In the genomic region with DNA sequence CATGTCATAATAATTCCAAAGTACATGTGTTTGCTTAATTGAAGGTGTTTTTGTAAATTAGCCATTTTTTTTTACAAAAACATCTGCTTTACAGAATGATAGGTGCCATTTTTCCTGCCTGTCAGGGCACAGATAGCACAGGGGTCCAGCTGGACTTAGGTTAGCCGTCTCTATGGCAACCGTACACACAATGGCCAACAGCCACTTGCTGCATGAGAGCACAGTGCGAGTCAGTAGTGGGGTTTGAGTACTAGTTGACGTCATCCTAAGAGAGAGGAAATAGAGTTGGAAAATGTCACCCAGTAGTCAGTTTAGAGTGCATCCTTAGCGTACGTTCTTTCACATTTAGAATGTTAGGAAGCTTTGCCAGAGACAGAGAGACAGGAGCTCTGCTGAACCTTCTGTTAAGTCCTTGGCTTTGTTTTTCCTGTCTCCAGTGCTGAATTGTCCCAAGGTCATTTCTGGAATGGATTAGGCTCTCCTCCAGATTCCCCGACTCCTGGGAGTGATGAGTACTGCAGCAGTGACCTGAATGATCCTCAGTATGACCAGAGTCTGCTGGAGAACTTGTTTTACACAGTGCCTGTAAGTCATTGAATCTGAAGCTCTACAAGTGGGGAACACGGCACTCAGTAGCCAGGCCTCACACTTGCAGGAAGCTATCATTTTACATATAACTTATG, we compare ENCODE assay signal across 11 mouse cellular contexts. TPM values are rescaled to one million over a fixed set of nuclear protein-coding genes. Genes with fewer than 3 reads are reported as not detected.
DNase-seq lines count a peak whose midpoint lies in the region; ATAC-seq and TF ChIP-seq lines count a peak whose summit lies in the region.
"Had no signal": no experiment of that assay in that cellular context is flagged by ENCODE, and none has a peak within 500 bp of the region (broad histone marks: within the 10 kb centered on the region; RNA-seq: fewer than 3 reads in every experiment).

No protein-coding gene starts in this region.

- H3K36me3 ChIP-seq in lung, embryonic 14.5 days (ENCODE audit: insufficient read depth), result peaks cover 64% of the 10 kb centered on the region
- H3K36me3 ChIP-seq in intestine, embryonic 16.5 days (ENCODE audit: control insufficient read depth, insufficient read depth, low read length), result no peaks in the 10 kb centered on the region

- peak; percentile 4 to 6 for DNase-seq in cerebellum, postnatal 10 days
- DNase-seq in cerebellum, adult 2 months, result no peak
- peak; percentile 4 for DNase-seq in lung, embryonic 14.5 days
- no peak for DNase-seq in lung, adult 2 months
- peak; percentile 21 to 40 for DNase-seq in heart, adult 9 months (ENCODE audit: low spot score in 2 of 2)
- peak; percentile 50 for DNase-seq in mesoderm, embryonic 11.5 days (ENCODE audit: low read depth, low spot score)
- no peak for DNase-seq in liver
- DNase-seq: B cell, adult 2 months; liver, embryonic 13.5 days had no signal

- H3K4me1 ChIP-seq in cerebellum, adult 2 months (ENCODE audit: control insufficient read depth, insufficient read depth, low read length), result no peaks in the 10 kb centered on the region
- no peaks in the 10 kb centered on the region for H3K4me1 ChIP-seq in lung, embryonic 14.5 days (ENCODE audit: insufficient read depth)
- no peaks in the 10 kb centered on the region for H3K4me1 ChIP-seq in lung, adult 2 months (ENCODE audit: control insufficient read depth, insufficient read depth, low read length)
- H3K4me1 ChIP-seq in intestine, embryonic 16.5 days (ENCODE audit: control insufficient read depth, insufficient read depth, low read length), result no peaks in the 10 kb centered on the region
- H3K4me1 ChIP-seq: embryonic facial prominence, embryonic 15.5 days; liver, embryonic 13.5 days had no signal

- TF ChIP-seq CTCF in cerebellum, adult 2 months (IDR thresholded peaks at IDR 0.05; ENCODE audit: borderline replicate concordance, insufficient read depth, low read depth, low read length), result no peak
- TF ChIP-seq CTCF in lung, embryonic 14.5 days (IDR thresholded peaks at IDR 0.05; ENCODE audit: low read depth), result no peak
- TF ChIP-seq CTCF in lung, adult 2 months (IDR thresholded peaks at IDR 0.05; ENCODE audit: insufficient read depth, low read length), result no peak

- H3K27ac ChIP-seq in cerebellum, adult 2 months (ENCODE audit: insufficient read depth, low read length), result no peak overlapping the region
- H3K27ac ChIP-seq in lung, embryonic 14.5 days (ENCODE audit: low read depth), result no peak overlapping the region
- H3K27ac ChIP-seq in intestine, embryonic 16.5 days (ENCODE audit: low read length), result no peak overlapping the region
- H3K27ac ChIP-seq: embryonic facial prominence, embryonic 15.5 days; liver, embryonic 13.5 days had no signal

- no peak for TF ChIP-seq POLR2A in cerebellum, adult 2 months (IDR thresholded peaks at IDR 0.05; ENCODE audit: borderline replicate concordance, insufficient read depth, low read length)
- TF ChIP-seq POLR2A in lung, adult 2 months (IDR thresholded peaks at IDR 0.05; ENCODE audit: borderline replicate concordance, extremely low read depth, low read depth, low read length), result no peak

- no peaks in the 10 kb centered on the region for H3K9me3 ChIP-seq in lung, embryonic 14.5 days (ENCODE audit: low read depth, low read length)
- no peaks in the 10 kb centered on the region for H3K9me3 ChIP-seq in intestine, embryonic 16.5 days (ENCODE audit: control insufficient read depth, low read length)
- H3K9me3 ChIP-seq: embryonic facial prominence, embryonic 15.5 days; liver, embryonic 13.5 days had no signal

- H3K27me3 ChIP-seq in cerebellum, adult 2 months (ENCODE audit: control insufficient read depth, insufficient read depth, low read length), result no peaks in the 10 kb centered on the region
- no peaks in the 10 kb centered on the region for H3K27me3 ChIP-seq in lung, embryonic 14.5 days (ENCODE audit: insufficient read depth, low read length)
- no peaks in the 10 kb centered on the region for H3K27me3 ChIP-seq in intestine, embryonic 16.5 days (replicated peaks; ENCODE audit: control insufficient read depth, insufficient read depth, low read length)
- H3K27me3 ChIP-seq: embryonic facial prominence, embryonic 15.5 days; liver, embryonic 13.5 days had no signal

- ATAC-seq in lung, embryonic 14.5 days (ENCODE audit: insufficient read depth), result no peak
- ATAC-seq in intestine, embryonic 16.5 days, result no peak

- H3K9ac ChIP-seq in lung, embryonic 14.5 days, result no peak overlapping the region
- H3K9ac ChIP-seq in intestine, embryonic 16.5 days (ENCODE audit: low read depth, low read length), result no peak overlapping the region
- H3K9ac ChIP-seq: embryonic facial prominence, embryonic 15.5 days; liver, embryonic 13.5 days had no signal

- no peak overlapping the region for H3K4me3 ChIP-seq in cerebellum, adult 2 months (replicated peaks; ENCODE audit: insufficient read depth, low read depth, low read length)
- H3K4me3 ChIP-seq in lung, embryonic 14.5 days (ENCODE audit: low read depth, low read length), result no peak overlapping the region
- no peak overlapping the region for H3K4me3 ChIP-seq in lung, adult 2 months (replicated peaks; ENCODE audit: extremely low read depth, low read depth, low read length)
- H3K4me3 ChIP-seq in intestine, embryonic 16.5 days (ENCODE audit: low read length), result no peak overlapping the region
- H3K4me3 ChIP-seq: embryonic facial prominence, embryonic 15.5 days; liver, embryonic 13.5 days had no signal

- 57% methylated on average over 8 of the region's 8 CpGs for WGBS in cerebellum, adult 2 months
- 69% methylated on average over 8 of the region's 8 CpGs for WGBS in lung, embryonic 14.5 days
- 67% methylated on average over 8 of the region's 8 CpGs for WGBS in lung, adult 2 months
- WGBS in intestine, embryonic 16.5 days, result 72% methylated on average over 8 of the region's 8 CpGs

- H3K4me2 ChIP-seq in lung, embryonic 14.5 days, result no peak overlapping the region
- H3K4me2 ChIP-seq in intestine, embryonic 16.5 days (ENCODE audit: low read depth, low read length), result no peak overlapping the region
- H3K4me2 ChIP-seq: embryonic facial prominence, embryonic 15.5 days; liver, embryonic 13.5 days had no signal

RNA-seq across cellular contexts. Expression of a gene that starts 27.3 kb away (rescaled TPM):
- polyA plus RNA-seq in cerebellum, adult 2 months (2012; rRNA removed), result 203 and 208 TPM in 2 replicates
- 60.3 and 68.3 TPM in 2 replicates for polyA plus RNA-seq in lung, embryonic 14.5 days (2014; fragmentation: Nextera tagmentation; extraction: Ambion mirVana)
- 77.0 and 93.3 TPM in 2 replicates for polyA plus RNA-seq in lung, adult 2 months (2012; rRNA removed)
- 47.0 and 52.4 TPM in 2 replicates for polyA plus RNA-seq in intestine, embryonic 16.5 days (2015; fragmentation: Nextera tagmentation; extraction: Ambion mirVana)

RNA-seq across cellular contexts. Expression of a gene that starts 27.3 kb away (rescaled TPM):
- polyA plus RNA-seq in cerebellum, adult 2 months (2012; rRNA removed), result 18.0 and 19.6 TPM in 2 replicates
- 29.6 and 31.9 TPM in 2 replicates for polyA plus RNA-seq in lung, embryonic 14.5 days (2014; fragmentation: Nextera tagmentation; extraction: Ambion mirVana)
- 14.7 and 16.6 TPM in 2 replicates for polyA plus RNA-seq in lung, adult 2 months (2012; rRNA removed)
- polyA plus RNA-seq in intestine, embryonic 16.5 days (2015; fragmentation: Nextera tagmentation; extraction: Ambion mirVana), result 11.6 and 12.1 TPM in 2 replicates

Comparison
In these comparisons a context has a peak if more than half of its experiments do, and no peak if none do; other contexts are left out.
1. DNase-seq: peak in cerebellum, postnatal 10 days (2 of 2), lung, embryonic 14.5 days (single experiment), heart, adult 9 months (2 of 2) and mesoderm, embryonic 11.5 days (single experiment); none in cerebellum, adult 2 months (0 of 2), lung, adult 2 months (single experiment) and liver (single experiment).